Mouse (Mus musculus) Patski (cell line): ENCODE measurements around the gene Cep97. TPM values are rescaled to one million over a fixed set of nuclear protein-coding genes. Genes with fewer than 3 reads are reported as not detected.

Experiments
- ATAC-seq: fragments of 100-300 bp; one replicate; pipeline ENCODE4 v1.8.0; 2021
- CTCF ChIA-PET: fragments of 350-600 bp; sonication (Branson Sonifier 250); formaldehyde crosslinking; loops from one replicate; lab custom pipeline; 2022; ENCODE audit warnings: inconsistent platforms; lab: Charles Lee
- POLR2A ChIA-PET: fragments of 350-600 bp; sonication (Branson Sonifier 250); formaldehyde crosslinking; loops from one replicate; lab custom pipeline; 2022; ENCODE audit warnings: antibody characterized with exemption, inconsistent platforms; lab: Charles Lee
- DNase-seq: peaks from one replicate; pipeline ENCODE4 v3.0.0-alpha.2; 2011; ENCODE audit warnings: low read depth, low spot score
- H3K27me3 ChIP-seq: fragments of 371-371 bp; one replicate; pipeline ENCODE4 v1.5.1; 2021
- CTCF ChIP-seq: fragments of 100-300 bp; IDR thresholded peaks from one replicate; pipeline ENCODE4 v1.5.1; 2021
- in situ Hi-C: fragments of 300-500 bp; cut with MboI; formaldehyde crosslinking; loops from 3 replicates; pipeline ENCODE4 v1.11.1; 2018; ENCODE audit warnings: low pct_unique_long_range_greater_than_20kb, mixed read lengths
- polyA plus RNA-seq: library from polyadenylated mRNA; unstranded; gene quantifications from one replicate; pipeline ENCODE4 v1.2.3, GENCODE M21; 2021

Cep97 gene
- polyA plus RNA-seq, 1 experiment from 2014 or later: 9.4 TPM

- ChIA-PET CTCF (interaction anchor here (1.6 kb wide), 1 partner anchor 8 kb away, joined by 3 read pairs; no protein-coding TSS in a partner anchor), POLR2A (interaction anchor here (0.6 kb wide), 1 partner anchor 924 kb away, joined by 3 read pairs; no protein-coding TSS in a partner anchor)
- no peak for TF ChIP-seq CTCF
- H3K27me3 ChIP-seq: no peaks in the 10 kb centered on the region
- ATAC-seq: no peak
- in situ Hi-C loops: no loop called here
- no peak for DNase-seq
Measured at GRCm38 (mm10) chr16:55910208-55910793, 24.4 kb downstream of the Cep97 start.

GRCm38 (mm10) chr16:55906928-55907679 lies 27.6 kb downstream of the Cep97 start:
- no peak for TF ChIP-seq CTCF
- CTCF ChIA-PET: no interaction called here
- in situ Hi-C loops: no loop called here
- DNase-seq: no peak
- no peak for ATAC-seq
- no peaks in the 10 kb centered on the region for H3K27me3 ChIP-seq
- POLR2A ChIA-PET: no interaction called here

- POLR2A ChIA-PET: no interaction called here
- no peak for DNase-seq
- CTCF ChIA-PET: no interaction called here
- no peaks in the 10 kb centered on the region for H3K27me3 ChIP-seq
- in situ Hi-C loops: no loop called here
- ATAC-seq: no peak
- no peak for TF ChIP-seq CTCF
Measured at GRCm38 (mm10) chr16:55905370-55905769, 29.3 kb downstream of the Cep97 start.

GRCm38 (mm10) chr16:55901839-55902756 lies 32.6 kb downstream of the Cep97 start:
- CTCF ChIA-PET: no interaction called here
- TF ChIP-seq CTCF: no peak
- POLR2A ChIA-PET: no interaction called here
- in situ Hi-C loops: no loop called here
- ATAC-seq: no peak
- no peak for DNase-seq
- H3K27me3 ChIP-seq: no peaks in the 10 kb centered on the region

- no peaks in the 10 kb centered on the region for H3K27me3 ChIP-seq
- in situ Hi-C loops: loop anchor here (25.0 kb wide), 1 partner anchor 1936 kb away; no protein-coding TSS in a partner anchor
- DNase-seq (peak; percentile 12), ATAC-seq (no peak)
- ChIA-PET CTCF (no interaction called here), POLR2A (no interaction called here)
- no peak for TF ChIP-seq CTCF
Measured at GRCm38 (mm10) chr16:55898385-55899002, 36.2 kb downstream of the Cep97 start.

- no peak for TF ChIP-seq CTCF
Measured at GRCm38 (mm10) chr16:55895651-55896095, 39.0 kb downstream of the Cep97 start.

GRCm38 (mm10) chr16:55894893-55895650 lies 39.6 kb downstream of the Cep97 start, which contains the start of gene Nxpe3:
Nxpe3 (minus strand) TSS chr16:55895285.
- ChIA-PET POLR2A (interaction anchor here (1.3 kb wide), 1 partner anchor 8 kb away, joined by 3 read pairs; no protein-coding TSS in a partner anchor), CTCF (interaction anchor here (1.4 kb wide), 1 partner anchor 12 kb away, joined by 3 read pairs; no protein-coding TSS in a partner anchor)
- ATAC-seq (peak; percentile 92), DNase-seq (peak; percentile 22)
- no peak for TF ChIP-seq CTCF
- no peaks in the 10 kb centered on the region for H3K27me3 ChIP-seq
- in situ Hi-C loops: loop anchor here (25.0 kb wide), 1 partner anchor 1933 kb away; no protein-coding TSS in a partner anchor

More at GRCm38 (mm10) chr16:55895651-55896095, 39.0 kb downstream of the Cep97 start:
- in situ Hi-C loops: loop anchor here (25.0 kb wide), 1 partner anchor 1933 kb away; no protein-coding TSS in a partner anchor
- DNase-seq (no peak), ATAC-seq (peak; percentile 48)
- no peaks in the 10 kb centered on the region for H3K27me3 ChIP-seq
- ChIA-PET CTCF (interaction anchor here (1.4 kb wide), 1 partner anchor 13 kb away, joined by 3 read pairs; no protein-coding TSS in a partner anchor), POLR2A (no interaction called here)

GRCm38 (mm10) chr16:55894536-55894892 lies 40.1 kb downstream of the Cep97 start:
- H3K27me3 ChIP-seq: no peaks in the 10 kb centered on the region
- in situ Hi-C loops: loop anchor here (25.0 kb wide), 1 partner anchor 1932 kb away; no protein-coding TSS in a partner anchor
- TF ChIP-seq CTCF: no peak
- ChIA-PET POLR2A (interaction anchor here (1.3 kb wide), 1 partner anchor 8 kb away, joined by 3 read pairs; no protein-coding TSS in a partner anchor), CTCF (no interaction called here)
- ATAC-seq: peak; percentile 8
- no peak for DNase-seq
